Mouse (Mus musculus) brain, embryonic 14.5 days (tissue): Measurements from ENCODE around the gene Commd2. TPM values are rescaled to one million over a fixed set of nuclear protein-coding genes. Genes with fewer than 3 reads are reported as not detected.
A peak's percentile ranks its signal among the peaks of the same experiment; 100 is the strongest.

Experiments used
- DNase-seq: peaks from one replicate; pipeline ENCODE4 v3.0.0-alpha.2; 2011; ENCODE audit warnings: low read depth
- CTCF ChIP-seq: fragments of 200-500 bp; IDR thresholded peaks from 2 replicates; pipeline ENCODE4 v1.5.1; 2012; ENCODE audit warnings: inconsistent platforms, mild to moderate bottlenecking, moderate library complexity, borderline replicate concordance; ENCODE audit not compliant: insufficient read depth, insufficient read length; ENCODE audit errors: extremely low read depth
- POLR2A ChIP-seq: fragments of 200-500 bp; IDR thresholded peaks from 2 replicates; pipeline ENCODE4 v1.6.1; 2012; ENCODE audit warnings: mild to moderate bottlenecking, inconsistent platforms, borderline replicate concordance; ENCODE audit not compliant: poor library complexity, insufficient read depth, insufficient read length, severe bottlenecking; ENCODE audit errors: extremely low read depth
- polyA plus RNA-seq: library from polyadenylated mRNA; depleted of rRNA; stranded (reverse); fragments of >200 nt; gene quantifications from 2 replicates; pipeline ENCODE4 v1.2.3, GENCODE M21; 2012

The Commd2 gene
- polyA plus RNA-seq, 1 experiment: 45.8 TPM

DNA sequence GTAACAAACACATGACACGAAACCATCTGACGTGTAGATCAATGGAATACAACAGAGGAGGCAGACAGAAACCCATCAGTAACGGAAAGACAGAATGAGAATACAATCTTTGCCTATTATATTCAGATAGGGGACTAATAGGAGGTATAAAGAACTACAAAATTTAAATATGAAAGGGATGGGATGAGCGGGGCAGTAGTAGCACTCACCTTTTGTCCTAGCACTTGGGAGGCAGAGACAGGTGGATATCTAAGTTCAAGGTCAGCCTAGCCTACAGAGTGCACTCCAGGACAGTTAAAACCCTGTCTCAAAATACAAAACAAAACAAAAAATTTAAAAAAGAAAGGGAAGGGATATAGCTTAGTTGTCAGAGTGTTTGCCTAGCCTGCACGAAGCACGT, 8.3 kb downstream of the Commd2 start:
- TF ChIP-seq CTCF (no peak), POLR2A (no peak)
- DNase-seq: no peak

DNA sequence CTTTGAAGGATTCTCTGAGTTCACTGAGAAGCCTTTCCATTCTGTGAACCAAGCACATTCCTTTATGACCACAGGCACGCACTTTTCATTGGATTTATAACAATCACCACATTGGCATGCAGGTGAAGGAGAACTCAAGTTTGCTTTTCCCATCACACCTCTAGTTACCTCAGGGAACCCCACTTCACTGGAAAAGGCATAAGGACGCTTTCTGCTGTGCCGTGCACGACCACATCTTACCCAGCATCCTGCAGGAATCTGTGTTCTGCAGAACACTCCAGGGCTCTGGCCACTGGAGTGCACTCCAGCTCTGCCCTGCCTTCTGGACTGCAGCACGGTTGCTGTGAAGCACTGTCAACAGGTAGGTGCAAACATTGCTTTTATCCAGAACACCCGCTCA, 13.9 kb downstream of the Commd2 start:
- no peak for DNase-seq
- TF ChIP-seq POLR2A: no peak
- no peak for TF ChIP-seq CTCF

- TF ChIP-seq POLR2A (no peak), CTCF (no peak)
- no peak for DNase-seq
These were observed 16.6 kb downstream of the Commd2 start for GRCm38 (mm10) chr3:57634763-57635487.

GRCm38 (mm10) chr3:57626954-57627513, 24.5 kb downstream of the Commd2 start:
- TF ChIP-seq CTCF: no peak
- no peak for TF ChIP-seq POLR2A
- no peak for DNase-seq

DNA sequence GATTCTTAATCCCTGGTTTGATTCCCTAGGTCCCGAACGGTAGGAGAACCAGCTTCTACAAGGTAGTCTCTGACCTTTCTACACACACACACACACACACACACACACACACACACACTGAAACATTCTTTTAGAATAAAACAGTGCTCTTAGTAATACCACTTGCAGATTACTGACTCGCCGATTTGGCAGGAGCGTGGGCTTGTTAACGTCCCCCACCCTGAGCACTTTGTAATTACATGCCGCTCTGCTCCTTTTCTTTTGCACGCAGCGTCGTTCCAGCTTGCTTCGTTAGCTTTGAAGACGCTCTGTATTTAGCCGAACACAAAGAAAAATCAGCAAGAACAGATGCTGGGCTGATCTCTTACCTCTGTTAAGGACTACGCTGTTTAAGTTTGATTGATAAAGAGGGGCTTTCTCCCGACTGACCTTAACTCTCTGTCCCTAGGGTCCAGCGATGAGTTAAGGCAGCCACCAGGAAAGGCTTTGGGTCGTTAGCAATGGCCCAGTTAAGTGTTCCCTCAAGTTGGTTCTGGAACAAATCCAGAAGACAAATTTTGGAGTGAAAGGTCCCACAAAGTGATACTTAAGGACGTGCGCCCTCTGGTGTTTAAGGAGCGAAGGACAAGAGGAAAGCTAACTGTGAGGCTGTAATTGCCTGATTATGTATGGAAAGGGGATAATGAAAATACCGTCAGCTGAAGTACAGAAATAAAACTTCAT, 26.1 kb downstream of the Commd2 start:
- TF ChIP-seq CTCF (peak; percentile 73; the same call in 1 of the 2 replicates), POLR2A (no peak)
- DNase-seq: peak; percentile 96

DNA sequence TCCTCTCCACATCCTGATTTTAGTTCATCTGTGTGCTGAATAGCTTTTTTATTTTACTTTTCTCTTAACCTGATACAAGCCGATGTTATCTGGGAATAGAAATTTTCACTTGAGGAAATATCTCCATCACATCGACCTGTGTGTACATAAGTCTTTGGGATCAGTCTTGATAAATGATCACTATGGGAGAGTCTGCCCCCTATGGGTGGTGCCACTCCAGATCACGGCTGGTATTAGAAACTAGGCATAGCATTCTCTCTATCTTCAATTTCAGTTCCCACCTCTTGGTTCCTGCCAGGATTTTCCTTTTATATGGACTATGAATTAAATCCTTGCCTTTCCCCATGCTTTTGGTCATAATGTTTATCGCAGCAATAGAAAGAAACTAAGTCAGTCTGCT, 31.8 kb downstream of the Commd2 start:
- DNase-seq: no peak
- TF ChIP-seq CTCF (peak; percentile 31; the same call in 1 of the 2 replicates), POLR2A (no peak)

GRCm38 (mm10) chr3:57615652-57616051, 35.9 kb downstream of the Commd2 start:
- DNase-seq: no peak
- no peak for TF ChIP-seq POLR2A
- no peak for TF ChIP-seq CTCF

- no peak for DNase-seq
These were observed 39.0 kb downstream of the Commd2 start for GRCm38 (mm10) chr3:57612430-57612997.

DNA sequence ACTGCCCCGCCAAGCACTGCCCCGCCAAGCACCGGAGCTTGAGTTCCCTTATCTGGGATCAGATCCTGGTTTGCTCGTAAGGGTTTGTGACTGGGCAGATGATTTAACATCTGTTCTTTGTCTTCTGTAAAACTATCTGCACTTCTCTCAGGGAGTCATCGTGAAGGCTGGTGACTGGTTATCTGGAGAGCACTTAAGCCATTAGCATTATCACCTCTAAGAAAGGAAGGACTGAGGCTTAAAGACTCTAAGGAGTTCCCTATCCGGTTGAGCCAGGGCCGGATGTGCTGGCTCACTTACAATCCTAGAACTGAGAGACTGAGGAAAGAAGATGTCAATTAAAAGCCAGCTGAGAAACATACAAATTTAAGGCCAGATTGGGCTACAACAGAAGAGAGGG, 39.7 kb downstream of the Commd2 start:
- no peak for TF ChIP-seq POLR2A
- TF ChIP-seq CTCF: no peak
- no peak for DNase-seq

More at GRCm38 (mm10) chr3:57612430-57612997, 39.0 kb downstream of the Commd2 start:
- no peak for TF ChIP-seq CTCF
- no peak for TF ChIP-seq POLR2A

GRCm38 (mm10) chr3:57604618-57605015, 46.9 kb downstream of the Commd2 start:
- no peak for TF ChIP-seq CTCF
- no peak for TF ChIP-seq POLR2A

More at GRCm38 (mm10) chr3:57604618-57605015, 46.9 kb downstream of the Commd2 start:
- no peak for DNase-seq
